Mouse (Mus musculus) cortical plate, adult 2 months (tissue): ENCODE results near the gene Cdk14. TPM values are rescaled to one million over a fixed set of nuclear protein-coding genes. Genes with fewer than 3 reads are reported as not detected.

ENCODE experiments used
- H3K27ac ChIP-seq: fragments of 200-500 bp; 2 replicates; pipeline ENCODE4 v1.5.1; 2012; ENCODE audit warnings: low read length, control low read depth, inconsistent platforms; ENCODE audit not compliant: insufficient read depth
- H3K4me1 ChIP-seq: fragments of 200-500 bp; 2 replicates; pipeline ENCODE4 v1.6.1; 2011; ENCODE audit warnings: low read length; ENCODE audit not compliant: control insufficient read depth, insufficient read depth
- H3K4me3 ChIP-seq: fragments of 200-500 bp; 2 replicates; pipeline ENCODE4 v1.5.1; 2011; ENCODE audit warnings: mild to moderate bottlenecking, low read length, control low read depth; ENCODE audit not compliant: insufficient read depth
- CTCF ChIP-seq: fragments of 200-500 bp; IDR thresholded peaks from 2 replicates; pipeline ENCODE4 v1.5.1; 2011; ENCODE audit warnings: mild to moderate bottlenecking, control low read depth, low read length; ENCODE audit not compliant: insufficient read depth; ENCODE audit errors: extremely low read depth
- POLR2A ChIP-seq: fragments of 200-500 bp; IDR thresholded peaks from 2 replicates; pipeline ENCODE4 v1.6.1; 2011; ENCODE audit warnings: mild to moderate bottlenecking, low read length, control low read depth; ENCODE audit not compliant: insufficient read depth; ENCODE audit errors: extremely low read depth
- polyA plus RNA-seq: library from polyadenylated mRNA; depleted of rRNA; stranded (reverse); fragments of >200 nt; gene quantifications from 2 replicates; pipeline ENCODE4 v1.2.3, GENCODE M21; 2012

Cdk14 gene
- polyA plus RNA-seq, 1 experiment: 89.5 TPM

- Histone ChIP-seq H3K27ac (no peak overlapping the region), H3K4me3 (no peak overlapping the region), H3K4me1 (no peaks in the 10 kb centered on the region)
- TF ChIP-seq CTCF (no peak), POLR2A (no peak)
Measured at GRCm38 (mm10) chr5:4812036-4812729, 607.9 kb downstream of the Cdk14 start.

DNA sequence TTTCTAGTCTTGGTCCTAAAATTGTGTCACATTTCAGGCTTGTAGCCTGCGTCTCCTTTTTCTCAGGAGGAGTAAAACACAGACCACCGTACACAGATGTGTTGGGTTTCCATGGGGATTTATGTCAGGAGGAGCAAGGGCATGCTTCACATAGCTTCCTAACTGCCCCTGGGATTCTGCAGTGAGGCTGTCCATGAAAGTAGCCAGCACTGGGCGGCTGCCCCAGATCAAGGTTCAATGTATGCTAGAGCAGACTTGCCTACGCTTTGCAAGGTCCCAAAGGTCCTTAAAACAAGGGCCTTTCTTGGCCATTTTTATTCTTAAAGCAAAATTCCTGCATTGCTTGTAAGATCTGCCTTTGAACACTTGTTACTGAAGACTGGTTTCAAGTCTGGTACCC, 614.9 kb downstream of the Cdk14 start:
- Histone ChIP-seq H3K4me3 (no peak overlapping the region), H3K4me1 (no peaks in the 10 kb centered on the region), H3K27ac (no peak overlapping the region)
- TF ChIP-seq CTCF (no peak), POLR2A (no peak)

GRCm38 (mm10) chr5:4803708-4804107, 616.4 kb downstream of the Cdk14 start:
- H3K4me3 ChIP-seq: no peak overlapping the region
- no peaks in the 10 kb centered on the region for H3K4me1 ChIP-seq
- H3K27ac ChIP-seq: no peak overlapping the region
- TF ChIP-seq CTCF (no peak), POLR2A (no peak)

DNA sequence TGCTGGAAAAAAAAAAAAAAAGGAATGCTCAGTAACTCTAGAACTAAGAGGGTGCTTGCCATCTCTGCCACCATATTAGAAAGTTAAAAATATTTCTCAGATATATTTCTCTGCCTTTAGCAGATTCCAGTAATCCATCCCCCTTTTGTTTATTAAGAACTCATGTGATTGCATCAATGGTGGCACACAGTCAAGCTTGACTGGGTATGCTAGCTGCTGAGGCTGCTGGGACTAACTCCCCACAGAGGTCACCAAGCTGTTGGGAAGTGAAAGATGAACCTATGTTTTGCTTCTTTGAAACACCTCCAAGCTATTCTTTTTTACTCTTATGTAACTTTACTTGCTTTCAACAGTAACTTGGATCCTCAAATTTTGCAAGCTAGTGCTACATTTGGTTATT, 618.1 kb downstream of the Cdk14 start:
- Histone ChIP-seq H3K27ac (no peak overlapping the region), H3K4me1 (no peaks in the 10 kb centered on the region), H3K4me3 (no peak overlapping the region)
- TF ChIP-seq CTCF (no peak), POLR2A (no peak)

GRCm38 (mm10) chr5:4801096-4801850, 618.8 kb downstream of the Cdk14 start:
- no peak for TF ChIP-seq CTCF
- no peak for TF ChIP-seq POLR2A
- no peaks in the 10 kb centered on the region for H3K4me1 ChIP-seq
- no peak overlapping the region for H3K4me3 ChIP-seq
- H3K27ac ChIP-seq: no peak overlapping the region

- no peak for TF ChIP-seq CTCF
- no peak for TF ChIP-seq POLR2A
- Histone ChIP-seq H3K4me3 (no peak overlapping the region), H3K4me1 (no peaks in the 10 kb centered on the region), H3K27ac (no peak overlapping the region)
Measured at GRCm38 (mm10) chr5:4791219-4791618, 628.9 kb downstream of the Cdk14 start.

GRCm38 (mm10) chr5:4790265-4790664, 629.8 kb downstream of the Cdk14 start:
- H3K4me3 ChIP-seq: no peak overlapping the region
- no peak overlapping the region for H3K27ac ChIP-seq
- TF ChIP-seq CTCF (no peak), POLR2A (no peak)

GRCm38 (mm10) chr5:4788484-4788883, 631.6 kb downstream of the Cdk14 start:
- Histone ChIP-seq H3K27ac (no peak overlapping the region), H3K4me3 (no peak overlapping the region), H3K4me1 (no peaks in the 10 kb centered on the region)
- TF ChIP-seq POLR2A (no peak), CTCF (no peak)

More at GRCm38 (mm10) chr5:4790265-4790664, 629.8 kb downstream of the Cdk14 start:
- H3K4me1 ChIP-seq: no peaks in the 10 kb centered on the region

DNA sequence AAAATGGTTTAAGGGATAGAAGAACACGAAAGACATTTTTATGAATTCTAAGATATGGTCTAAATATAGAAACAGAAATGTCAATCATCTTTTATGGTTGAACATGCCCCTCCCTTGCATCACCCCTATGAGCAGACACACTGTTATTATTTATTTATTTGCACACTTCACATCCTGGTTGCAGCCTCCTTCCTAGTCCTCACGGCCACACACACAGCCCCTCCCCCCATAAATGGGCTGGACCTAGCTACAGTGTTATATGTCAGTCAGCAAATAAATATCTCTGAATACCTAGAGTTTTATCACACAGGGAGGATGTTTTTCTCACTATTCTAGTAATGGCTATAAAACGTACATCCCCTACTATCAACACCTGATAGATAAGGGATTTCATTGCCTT, 633.3 kb downstream of the Cdk14 start:
- no peak for TF ChIP-seq POLR2A
- no peak for TF ChIP-seq CTCF
- Histone ChIP-seq H3K4me1 (no peaks in the 10 kb centered on the region), H3K4me3 (no peak overlapping the region), H3K27ac (no peak overlapping the region)

- H3K27ac ChIP-seq: no peak overlapping the region
- no peaks in the 10 kb centered on the region for H3K4me1 ChIP-seq
- H3K4me3 ChIP-seq: no peak overlapping the region
- TF ChIP-seq CTCF (no peak), POLR2A (no peak)
Measured at GRCm38 (mm10) chr5:4778274-4778673, 641.8 kb downstream of the Cdk14 start.
